Mouse (Mus musculus): Measurements from ENCODE around the gene Nit2.

Nit2 gene

GRCm38 (mm10) chr16:57162841-57163240, 4.3 kb downstream of the Nit2 start:
- DNase-seq (ENCODE audit: low read depth, low spot score), result no peak

DNA sequence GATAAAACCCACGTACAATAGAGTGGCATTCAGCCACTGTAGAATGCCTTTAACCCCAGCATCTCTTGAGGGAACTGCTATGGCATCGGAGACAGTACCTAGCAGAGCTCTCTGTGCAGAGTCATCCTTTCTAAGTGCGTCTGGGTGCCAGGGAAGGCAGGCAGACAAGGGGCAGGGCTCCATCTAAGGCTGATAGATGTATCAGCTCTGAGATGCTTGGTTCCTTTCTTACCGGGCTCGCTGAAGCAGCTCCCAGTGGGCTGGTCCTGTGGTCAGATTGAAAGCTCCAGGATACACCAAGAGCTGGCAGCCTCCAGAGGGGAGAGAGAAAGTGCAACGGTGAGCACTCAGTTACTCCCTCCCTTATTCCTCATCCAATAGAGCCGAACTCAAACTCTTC, 7.3 kb downstream of the Nit2 start:
- no peak for DNase-seq (ENCODE audit: low read depth, low spot score)

DNA sequence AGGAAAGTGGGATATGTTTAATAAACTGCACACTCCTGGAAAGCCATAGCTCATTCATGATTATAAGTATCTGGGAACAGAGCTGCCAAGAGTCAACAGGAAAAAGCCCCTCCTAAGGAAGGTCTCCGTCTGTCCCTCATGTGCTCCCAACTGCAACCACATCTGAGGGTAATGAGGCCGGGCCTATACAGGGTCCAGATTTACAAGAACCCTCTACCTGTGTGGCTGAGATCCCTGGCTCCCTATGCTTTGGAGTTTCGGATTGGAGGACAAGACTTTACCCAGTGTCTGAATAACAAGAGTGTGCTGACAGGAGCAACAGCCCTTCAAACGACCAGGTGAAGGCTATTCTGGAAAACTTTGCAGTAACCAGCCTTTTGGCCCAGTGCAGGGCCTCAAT, 9.4 kb downstream of the Nit2 start:
- no peak for DNase-seq (ENCODE audit: low read depth, low spot score)

GRCm38 (mm10) chr16:57157076-57157475, 10.1 kb downstream of the Nit2 start:
- no peak for DNase-seq (ENCODE audit: low read depth, low spot score)

DNA sequence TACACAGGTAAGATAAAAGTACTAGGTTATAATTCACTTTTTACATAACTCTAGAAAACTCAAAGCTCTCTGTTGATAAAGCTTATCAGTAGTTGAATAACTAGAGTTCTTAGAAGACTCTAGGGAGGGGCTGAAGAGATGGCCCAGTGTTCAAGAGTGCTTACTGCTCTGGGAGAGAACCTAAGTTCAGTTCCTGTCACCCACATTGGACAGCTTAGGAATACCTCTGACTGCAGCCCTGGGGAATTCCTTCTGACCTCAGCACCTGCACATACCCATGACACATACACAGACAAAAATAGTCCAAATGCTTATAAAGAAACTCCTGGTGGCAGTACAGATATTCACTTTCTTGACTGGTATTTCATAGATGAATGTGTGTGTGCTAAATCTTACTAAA, 11.2 kb downstream of the Nit2 start:
- DNase-seq (ENCODE audit: low read depth, low spot score), result no peak

DNA sequence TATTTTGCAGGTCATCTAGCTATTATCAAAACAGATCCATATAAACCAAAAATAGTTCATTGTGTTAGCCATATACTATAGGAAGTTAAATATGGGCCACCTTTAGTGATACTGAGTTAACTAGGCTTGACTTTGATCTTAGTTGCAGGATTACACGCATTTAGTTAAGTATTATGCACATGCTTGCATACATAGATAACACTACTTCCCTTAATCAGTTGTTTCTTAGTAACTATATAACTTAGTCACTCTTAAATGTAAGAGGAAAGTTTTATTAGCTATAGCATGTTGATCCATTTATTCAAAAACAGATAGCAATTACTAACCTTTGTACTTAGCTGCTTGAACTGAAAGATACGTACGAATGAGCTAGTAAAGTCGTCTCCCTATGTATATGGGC, 15.7 kb downstream of the Nit2 start:
- no peak for DNase-seq (ENCODE audit: low read depth, low spot score)

- DNase-seq (ENCODE audit: low read depth, low spot score), result no peak
These were observed 22.4 kb downstream of the Nit2 start for GRCm38 (mm10) chr16:57144741-57145140.

GRCm38 (mm10) chr16:57133611-57134010, 33.5 kb downstream of the Nit2 start:
- no peak for DNase-seq (ENCODE audit: low read depth, low spot score)

GRCm38 (mm10) chr16:57132326-57132725, 34.8 kb downstream of the Nit2 start:
- no peak for DNase-seq (ENCODE audit: low read depth, low spot score)

GRCm38 (mm10) chr16:57131544-57131943, 35.6 kb downstream of the Nit2 start:
- no peak for DNase-seq (ENCODE audit: low read depth, low spot score)

GRCm38 (mm10) chr16:57130752-57131400, 36.3 kb downstream of the Nit2 start:
- DNase-seq (ENCODE audit: low read depth, low spot score), result no peak

GRCm38 (mm10) chr16:57127825-57128224, 39.3 kb downstream of the Nit2 start:
- DNase-seq (ENCODE audit: low read depth, low spot score), result no peak

DNA sequence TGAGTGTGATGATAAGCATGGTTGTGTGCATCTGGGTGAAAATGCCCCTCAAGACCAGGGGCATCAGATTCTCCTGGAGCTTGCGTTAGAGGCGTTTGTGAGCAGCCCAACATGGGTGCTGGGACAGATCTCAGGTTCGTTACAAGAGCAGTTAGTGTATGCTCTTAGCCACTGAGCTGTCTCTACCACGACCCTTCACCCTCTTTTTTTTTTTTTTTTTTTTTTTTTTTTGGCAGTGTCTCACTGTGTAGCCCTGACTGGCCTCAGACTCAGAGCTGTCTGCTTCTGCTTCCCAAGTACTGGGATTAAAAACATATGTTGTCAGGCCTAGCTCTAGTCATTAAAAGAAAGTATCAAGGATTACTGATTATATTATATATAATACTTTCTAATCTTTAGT, 40.9 kb downstream of the Nit2 start:
- no peak for DNase-seq (ENCODE audit: low read depth, low spot score)

GRCm38 (mm10) chr16:57122682-57123445, 44.3 kb downstream of the Nit2 start:
- no peak for DNase-seq (ENCODE audit: low read depth, low spot score)

DNA sequence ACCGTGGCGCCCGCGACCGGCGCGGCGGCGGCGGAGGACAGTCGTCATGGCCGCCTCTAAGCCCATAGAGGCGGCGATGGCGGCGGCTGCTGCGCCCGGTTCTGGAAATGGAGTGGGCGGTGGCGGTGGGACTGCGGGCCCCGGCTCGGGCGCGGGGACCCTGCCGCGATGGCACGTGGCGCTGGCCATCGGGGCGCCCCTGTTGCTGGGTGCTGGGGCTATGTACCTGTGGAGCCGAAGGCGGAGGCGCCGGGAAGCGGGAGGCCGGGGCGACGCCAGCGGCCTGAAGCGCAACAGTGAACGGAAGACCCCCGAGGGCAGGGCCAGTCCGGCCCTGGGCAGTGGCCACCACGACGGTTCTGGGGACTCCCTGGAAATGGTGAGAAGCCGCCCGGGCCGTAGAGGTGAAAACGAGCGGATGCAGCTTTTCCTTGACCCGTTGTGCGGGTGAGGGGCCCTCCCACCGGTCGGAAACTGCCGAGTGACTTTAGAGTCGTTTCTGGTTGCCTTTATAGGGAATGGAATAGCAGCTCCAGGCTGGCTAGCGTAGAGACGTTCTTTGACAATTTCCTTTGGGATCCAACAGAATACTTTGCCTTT, 45.2 kb downstream of the Nit2 start:
- no peak for DNase-seq (ENCODE audit: low read depth, low spot score)

- peak; percentile 99 for DNase-seq (ENCODE audit: low read depth, low spot score)
These were observed 46.0 kb downstream of the Nit2 start, which contains the start of gene Tomm70a for GRCm38 (mm10) chr16:57120913-57121815. Tomm70a (plus strand) TSS chr16:57121703.

- no peak for DNase-seq (ENCODE audit: low read depth, low spot score)
These were observed 49.6 kb downstream of the Nit2 start for GRCm38 (mm10) chr16:57117562-57117961.

DNA sequence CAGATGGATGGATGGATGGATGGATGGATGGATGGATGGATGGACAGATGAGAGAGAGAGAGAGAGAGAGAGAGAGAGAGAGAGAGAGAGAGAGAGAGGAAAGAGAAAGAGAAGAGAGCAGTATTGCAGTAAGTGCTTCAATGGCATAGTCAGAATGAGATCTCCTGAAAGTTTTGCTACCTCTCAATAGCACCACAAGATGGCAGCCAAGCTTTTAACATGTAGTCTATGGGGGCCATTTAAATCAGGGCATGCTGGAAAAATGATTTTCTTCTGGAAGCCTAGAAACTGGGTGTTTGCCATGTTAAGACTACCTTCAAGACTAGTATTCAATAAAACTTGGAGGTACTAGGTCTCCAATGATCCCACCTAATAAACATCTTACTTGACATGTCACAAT, 51.1 kb downstream of the Nit2 start:
- DNase-seq (ENCODE audit: low read depth, low spot score), result no peak
